Mouse (Mus musculus) embryonic fibroblast, embryonic 13.5 days (primary cell): ENCODE measurements around the gene Trem2. TPM values are rescaled to one million over a fixed set of nuclear protein-coding genes. Genes with fewer than 3 reads are reported as not detected.
"Not testable (repeated sequence)": the region's sequence is repeated elsewhere in the genome, so short reads cannot be mapped to it uniquely, and the experiment has no call there.

Source experiments
- H3K27ac ChIP-seq: 2 replicates; pipeline ENCODE4 v1.5.1; 2012; ENCODE audit warnings: low read length, control low read depth, inconsistent platforms; ENCODE audit not compliant: insufficient read depth
- H3K4me1 ChIP-seq: 2 replicates; pipeline ENCODE4 v1.6.1; 2011; ENCODE audit warnings: low read length; ENCODE audit not compliant: control insufficient read depth, insufficient read depth
- H3K4me3 ChIP-seq: 2 replicates; pipeline ENCODE4 v1.5.1; 2011; ENCODE audit warnings: mild to moderate bottlenecking, control low read depth, low read length; ENCODE audit not compliant: insufficient read depth
- CTCF ChIP-seq: IDR thresholded peaks from 2 replicates; pipeline ENCODE4 v1.5.1; 2011; ENCODE audit warnings: mild to moderate bottlenecking, control low read depth, low read length, moderate library complexity, borderline replicate concordance; ENCODE audit not compliant: insufficient read depth
- POLR2A ChIP-seq: IDR thresholded peaks from 2 replicates; pipeline ENCODE4 v1.6.1; 2011; ENCODE audit warnings: low read depth, mild to moderate bottlenecking, control low read depth, low read length, moderate library complexity
- polyA plus RNA-seq: library from polyadenylated mRNA; stranded (reverse); fragments of >200 nt; gene quantifications from 2 replicates; pipeline ENCODE4 v1.2.4, GENCODE M21; 2011; ENCODE audit warnings: low read depth; ENCODE audit not compliant: missing spikeins, insufficient read length

The Trem2 gene
- polyA plus RNA-seq = 0.32 and 2.2 TPM in 2 replicates

GRCm38 (mm10) chr17:48346231-48346630 lies at the start of gene Trem2:
Trem2 (plus strand) TSS chr17:48346401.
- Histone ChIP-seq H3K27ac (no peak within 1 kb of the TSS), H3K4me1 (no peaks in the 10 kb centered on the region), H3K4me3 (no peak within 1 kb of the TSS)
- no peak for TF ChIP-seq POLR2A
- TF ChIP-seq CTCF = no peak

GRCm38 (mm10) chr17:48299203-48299602 lies 47.0 kb upstream of the Trem2 start, which contains the start of gene Treml2:
Treml2 (plus strand) TSS chr17:48299498.
- no peaks in the 10 kb centered on the region for H3K4me1 ChIP-seq
- no peak within 1 kb of the TSS for H3K4me3 ChIP-seq
- TF ChIP-seq POLR2A = no peak
- TF ChIP-seq CTCF = no peak
- no peak within 1 kb of the TSS for H3K27ac ChIP-seq

- Histone ChIP-seq H3K4me3 (no peak overlapping the region), H3K27ac (no peak overlapping the region), H3K4me1 (no peaks in the 10 kb centered on the region)
- TF ChIP-seq CTCF (no peak), POLR2A (no peak)
These were observed 46.4 kb upstream of the Trem2 start for GRCm38 (mm10) chr17:48299756-48300155.

- no peaks in the 10 kb centered on the region for H3K4me1 ChIP-seq
- TF ChIP-seq POLR2A = no peak
- TF ChIP-seq CTCF = no peak
- no peak overlapping the region for H3K27ac ChIP-seq
- H3K4me3 ChIP-seq = no peak overlapping the region
These were observed 46.0 kb upstream of the Trem2 start for GRCm38 (mm10) chr17:48300199-48300598.

GRCm38 (mm10) chr17:48300861-48301260 lies 45.3 kb upstream of the Trem2 start:
- no peak for TF ChIP-seq CTCF
- no peak for TF ChIP-seq POLR2A
- Histone ChIP-seq H3K4me1 (no peaks in the 10 kb centered on the region), H3K4me3 (no peak overlapping the region), H3K27ac (no peak overlapping the region)

GRCm38 (mm10) chr17:48301792-48302191 lies 44.4 kb upstream of the Trem2 start:
- no peak for TF ChIP-seq POLR2A
- TF ChIP-seq CTCF = no peak
- no peak overlapping the region for H3K4me3 ChIP-seq
- no peak overlapping the region for H3K27ac ChIP-seq
- no peaks in the 10 kb centered on the region for H3K4me1 ChIP-seq

GRCm38 (mm10) chr17:48312124-48312523 lies 34.1 kb upstream of the Trem2 start:
- H3K27ac ChIP-seq = no peak overlapping the region
- H3K4me3 ChIP-seq = no peak overlapping the region
- no peaks in the 10 kb centered on the region for H3K4me1 ChIP-seq
- TF ChIP-seq POLR2A = no peak
- TF ChIP-seq CTCF = no peak

- H3K4me3 ChIP-seq, H3K27ac ChIP-seq, H3K4me1 ChIP-seq: not testable (repeated sequence)
These were observed 30.2 kb upstream of the Trem2 start, which contains the start of gene B430306N03Rik for GRCm38 (mm10) chr17:48315905-48316579. B430306N03Rik (plus strand) TSS chr17:48316141.

- no peak overlapping the region for H3K4me3 ChIP-seq
- H3K27ac ChIP-seq = no peak overlapping the region
- TF ChIP-seq CTCF (no peak), POLR2A (no peak)
- no peaks in the 10 kb centered on the region for H3K4me1 ChIP-seq
These were observed 27.5 kb upstream of the Trem2 start for GRCm38 (mm10) chr17:48318686-48319085.

GRCm38 (mm10) chr17:48321279-48321678 lies 24.9 kb upstream of the Trem2 start:
- Histone ChIP-seq H3K27ac (no peak overlapping the region), H3K4me3 (no peak overlapping the region), H3K4me1 (no peaks in the 10 kb centered on the region; the same call in 1 of the 2 replicates)
- TF ChIP-seq CTCF = no peak
- no peak for TF ChIP-seq POLR2A

- no peak overlapping the region for H3K4me3 ChIP-seq
- H3K27ac ChIP-seq = no peak overlapping the region
- H3K4me1 ChIP-seq = no peaks in the 10 kb centered on the region; the same call in 1 of the 2 replicates
- TF ChIP-seq CTCF (no peak), POLR2A (no peak)
These were observed 23.0 kb upstream of the Trem2 start for GRCm38 (mm10) chr17:48323236-48323635.
